15 mouse cellular contexts compared by ENCODE assay signal in the genomic region with DNA sequence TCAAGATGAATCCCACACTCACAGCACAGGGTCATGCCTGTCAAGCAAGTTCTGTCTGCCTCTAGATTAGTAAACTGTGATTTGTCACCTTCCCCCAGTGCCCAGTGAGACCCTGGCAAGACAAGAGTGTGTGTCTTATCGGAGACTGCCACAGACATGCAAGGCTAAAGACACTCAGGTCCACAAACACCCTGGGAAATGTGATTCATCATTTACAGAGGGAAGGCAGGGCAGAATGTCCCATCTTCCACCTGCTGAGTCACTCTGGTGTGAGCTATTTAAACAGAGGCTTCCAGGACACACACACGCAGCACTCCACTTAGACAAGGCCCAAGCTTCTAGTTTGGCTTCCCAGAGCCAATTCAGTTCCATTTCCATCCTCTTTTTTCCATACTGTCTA. TPM values are rescaled to one million over a fixed set of nuclear protein-coding genes. Genes with fewer than 3 reads are reported as not detected.
DNase-seq lines count a peak whose midpoint lies in the region; ATAC-seq and TF ChIP-seq lines count a peak whose summit lies in the region.
"Had no signal": no experiment of that assay in that cellular context is flagged by ENCODE, and none has a peak within 500 bp of the region (broad histone marks: within the 10 kb centered on the region; RNA-seq: fewer than 3 reads in every experiment).

No protein-coding gene starts in this region.

- 31% methylated on average over 2 of the region's 2 CpGs for WGBS in heart, embryonic 11.5 days (ENCODE audit: insufficient replicate concordance)
- 82% methylated on average over 2 of the region's 2 CpGs for WGBS in midbrain, embryonic 11.5 days

- no peak overlapping the region for H3K4me2 ChIP-seq in heart, embryonic 11.5 days
- H3K4me2 ChIP-seq in myocyte (ENCODE audit: low read depth), result peak overlapping the region; percentile 35
- no peak overlapping the region for H3K4me2 ChIP-seq in midbrain, embryonic 11.5 days
- H3K4me2 ChIP-seq: heart, embryonic 15.5 days; limb, embryonic 13.5 days; neural tube, embryonic 15.5 days had no signal

- H3K9ac ChIP-seq in heart, embryonic 11.5 days (ENCODE audit: low read depth, low read length), result no peak overlapping the region
- no peak overlapping the region for H3K9ac ChIP-seq in midbrain, embryonic 11.5 days (ENCODE audit: low read length)
- H3K9ac ChIP-seq: heart, embryonic 15.5 days; limb, embryonic 13.5 days; neural tube, embryonic 15.5 days had no signal

- ATAC-seq in heart, embryonic 11.5 days (replicated peaks; ENCODE audit: insufficient number of reproducible peaks, low FRiP score, low TSS enrichment), result peak; percentile 48; the same call in 1 of the 2 replicates
- no peak for ATAC-seq in midbrain, embryonic 11.5 days (ENCODE audit: low FRiP score)

- TF ChIP-seq POLR2A in myocyte (IDR thresholded peaks at IDR 0.05; ENCODE audit: insufficient read length, low read depth), result no peak

- H3K9me3 ChIP-seq in heart, embryonic 11.5 days (replicated peaks; ENCODE audit: control insufficient read depth, low read length), result no peaks in the 10 kb centered on the region
- no peaks in the 10 kb centered on the region for H3K9me3 ChIP-seq in midbrain, embryonic 11.5 days (ENCODE audit: control insufficient read depth, low read length)
- H3K9me3 ChIP-seq: heart, embryonic 15.5 days; limb, embryonic 13.5 days; neural tube, embryonic 15.5 days had no signal

- peak; percentile 73 to 88 for DNase-seq in adrenal gland, adult (ENCODE audit: inconsistent age in 2 of 2, low spot score in 1 of 2)
- DNase-seq in adrenal gland, postnatal 4 days (ENCODE audit: low spot score in 2 of 2), result no peak
- no peak for DNase-seq in heart, postnatal 25 days (ENCODE audit: low spot score)
- peak; percentile 48 for DNase-seq in adrenal gland, postnatal 14 days
- no peak for DNase-seq in retina, embryonic 14.5 days (ENCODE audit: low spot score)
- no peak for DNase-seq in midbrain, embryonic 11.5 days (ENCODE audit: low spot score, missing footprints)
- DNase-seq: cerebellum, adult 9-11 months; lung, adult 18-20 months; thymus, adult 2 months had no signal

- no peak overlapping the region for H3K27ac ChIP-seq in heart, embryonic 11.5 days (ENCODE audit: low read depth, low read length)
- no peak overlapping the region for H3K27ac ChIP-seq in midbrain, embryonic 11.5 days (ENCODE audit: low read depth, low read length)
- H3K27ac ChIP-seq: heart, embryonic 15.5 days; left cerebral cortex, adult 2 months; limb, embryonic 13.5 days; neural tube, embryonic 15.5 days had no signal

- H3K27me3 ChIP-seq in heart, embryonic 11.5 days (ENCODE audit: control insufficient read depth, insufficient read depth, low read length), result no peaks in the 10 kb centered on the region
- no peaks in the 10 kb centered on the region for H3K27me3 ChIP-seq in myocyte (ENCODE audit: control insufficient read depth, insufficient read depth, insufficient read length)
- H3K27me3 ChIP-seq in midbrain, embryonic 11.5 days (ENCODE audit: control insufficient read depth, insufficient read depth, low read length), result no peaks in the 10 kb centered on the region
- H3K27me3 ChIP-seq: heart, embryonic 15.5 days; limb, embryonic 13.5 days; neural tube, embryonic 15.5 days had no signal

- no peaks in the 10 kb centered on the region for H3K36me3 ChIP-seq in heart, embryonic 11.5 days (ENCODE audit: control insufficient read depth, insufficient read depth, low read length)
- H3K36me3 ChIP-seq in myocyte (ENCODE audit: control insufficient read depth, insufficient read depth), result no peaks in the 10 kb centered on the region
- no peaks in the 10 kb centered on the region for H3K36me3 ChIP-seq in midbrain, embryonic 11.5 days (ENCODE audit: control insufficient read depth, insufficient read depth, low read length)
- H3K36me3 ChIP-seq: heart, embryonic 15.5 days; limb, embryonic 13.5 days; neural tube, embryonic 15.5 days had no signal

- H3K79me2 ChIP-seq in myocyte (ENCODE audit: control insufficient read depth, insufficient read depth), result no peaks in the 10 kb centered on the region

- no peak overlapping the region for H3K4me3 ChIP-seq in heart, embryonic 11.5 days (ENCODE audit: low read depth, low read length)
- no peak overlapping the region for H3K4me3 ChIP-seq in myocyte
- no peak overlapping the region for H3K4me3 ChIP-seq in midbrain, embryonic 11.5 days (ENCODE audit: low read depth, low read length)
- H3K4me3 ChIP-seq: heart, embryonic 15.5 days; left cerebral cortex, adult 2 months; limb, embryonic 13.5 days; neural tube, embryonic 15.5 days had no signal

- H3ac ChIP-seq in myocyte (ENCODE audit: control insufficient read depth, insufficient read length), result no peak overlapping the region

- H3K4me1 ChIP-seq in heart, embryonic 11.5 days (ENCODE audit: control insufficient read depth, insufficient read depth, low read length), result peaks cover 9% of the 10 kb centered on the region
- no peaks in the 10 kb centered on the region for H3K4me1 ChIP-seq in midbrain, embryonic 11.5 days (ENCODE audit: control insufficient read depth, insufficient read depth, low read length)
- H3K4me1 ChIP-seq: neural tube, embryonic 15.5 days had no signal

- intact Hi-C loops in heart, postnatal 25 days (cut with DNase I), result no loop called here

TF ChIP-seq in myocyte, 11 proteins besides CTCF, POLR2A, EP300 and RAD21:
- TF ChIP-seq TCF3 (IDR thresholded peaks at IDR 0.05; ENCODE audit: insufficient read length, low read depth), result no peak
- no peak for TF ChIP-seq TCF12 (IDR thresholded peaks at IDR 0.05; ENCODE audit: insufficient read depth, poor library complexity, severe bottlenecking)
- TF ChIP-seq CEBPB (IDR thresholded peaks at IDR 0.05; ENCODE audit: insufficient read depth, poor library complexity, severe bottlenecking), result 0 out of 2 replicates have a peak, but pooled peaks have one; percentile 4

RNA-seq across cellular contexts. Expression of a gene that starts 53.2 kb away (rescaled TPM):
- 100 to 1,000 TPM; 146 to 159 TPM for total RNA-seq in adrenal gland, postnatal 4 days (2021)
- 45.7 and 64.1 TPM in 2 replicates for polyA plus RNA-seq in heart, embryonic 11.5 days (2014; fragmentation: Nextera tagmentation; extraction: Ambion mirVana)
- total RNA-seq in heart, postnatal 25 days (2021), result 10 to 100 TPM; 32.1 to 43.2 TPM
- total RNA-seq in adrenal gland, postnatal 14 days (2021), result 107 and 117 TPM in 2 replicates
- 9.2 TPM for polyA plus RNA-seq in myocyte (2012; fragmentation: generic; extraction: Trizol)
- polyA plus RNA-seq in midbrain, embryonic 11.5 days (2014; fragmentation: Nextera tagmentation; extraction: Ambion mirVana), result 53.7 and 58.4 TPM in 2 replicates

Comparison
In these comparisons a context has a peak if more than half of its experiments do, and no peak if none do; other contexts are left out.
1. DNase-seq: peak in adrenal gland, adult (2 of 2) and adrenal gland, postnatal 14 days (single experiment); none in adrenal gland, postnatal 4 days (0 of 2), heart, postnatal 25 days (single experiment), retina, embryonic 14.5 days (single experiment) and midbrain, embryonic 11.5 days (single experiment).